Mouse (Mus musculus) olfactory bulb, adult 2 months (tissue): Measurements from ENCODE around the gene Lrmda. TPM values are rescaled to one million over a fixed set of nuclear protein-coding genes. Genes with fewer than 3 reads are reported as not detected.

Experiments
- H3K27ac ChIP-seq: fragments of 200-500 bp; 2 replicates; pipeline ENCODE4 v1.5.1; 2012; ENCODE audit warnings: low read depth, low read length; ENCODE audit not compliant: insufficient read depth
- H3K4me1 ChIP-seq: fragments of 200-500 bp; 2 replicates; pipeline ENCODE4 v1.6.1; 2012; ENCODE audit warnings: low read length; ENCODE audit not compliant: control insufficient read depth, insufficient read depth
- H3K4me3 ChIP-seq: fragments of 200-500 bp; 2 replicates; pipeline ENCODE4 v1.5.1; 2012; ENCODE audit warnings: mild to moderate bottlenecking, low read depth, low read length, moderate library complexity; ENCODE audit not compliant: insufficient read depth
- CTCF ChIP-seq: fragments of 200-500 bp; IDR thresholded peaks from 2 replicates; pipeline ENCODE4 v1.5.1; 2012; ENCODE audit warnings: low read depth, mild to moderate bottlenecking, low read length, moderate library complexity; ENCODE audit not compliant: insufficient read depth
- POLR2A ChIP-seq: fragments of 200-500 bp; IDR thresholded peaks from 2 replicates; pipeline ENCODE4 v1.6.1; 2012; ENCODE audit warnings: mild to moderate bottlenecking, low read depth, low read length, moderate library complexity; ENCODE audit not compliant: insufficient read depth
- WGBS: fragments of 180-500 bp; shearing (Covaris S2); methylation state at CpG from one replicate; pipeline ENCODE4 v1.1.7; 2018; 5-methylcytosine and 5-hydroxymethylcytosine counted together
- polyA plus RNA-seq: library from polyadenylated mRNA; stranded (reverse); fragments of >200 nt; gene quantifications from 2 replicates; pipeline ENCODE4 v1.2.4, GENCODE M21; 2012; ENCODE audit warnings: low replicate concordance; ENCODE audit not compliant: missing spikeins, insufficient read depth, insufficient read length

Lrmda gene
- polyA plus RNA-seq, 1 experiment, result not detected

- H3K27ac ChIP-seq, result no peak overlapping the region
- H3K4me3 ChIP-seq, result no peak overlapping the region
- no peaks in the 10 kb centered on the region for H3K4me1 ChIP-seq
- TF ChIP-seq POLR2A, result no peak
- WGBS, result 57% methylated on average over 2 of the region's 2 CpGs
Measured at GRCm38 (mm10) chr14:22155034-22155433, 135.5 kb downstream of the Lrmda start.

GRCm38 (mm10) chr14:22155512-22156026 lies 136.1 kb downstream of the Lrmda start:
- 36% methylated on average over 4 of the region's 4 CpGs for WGBS

GRCm38 (mm10) chr14:22156991-22157390 lies 137.5 kb downstream of the Lrmda start:
- H3K27ac ChIP-seq, result no peak overlapping the region
- 72% methylated on average over 6 of the region's 6 CpGs for WGBS
- TF ChIP-seq POLR2A (no peak), CTCF (no peak)
- no peak overlapping the region for H3K4me3 ChIP-seq
- H3K4me1 ChIP-seq, result no peaks in the 10 kb centered on the region

More at GRCm38 (mm10) chr14:22155512-22156026, 136.1 kb downstream of the Lrmda start:
- Histone ChIP-seq H3K27ac (no peak overlapping the region), H3K4me1 (no peaks in the 10 kb centered on the region), H3K4me3 (no peak overlapping the region)
- TF ChIP-seq CTCF (no peak), POLR2A (no peak)

- no peak overlapping the region for H3K27ac ChIP-seq
- no peak overlapping the region for H3K4me3 ChIP-seq
- no peaks in the 10 kb centered on the region for H3K4me1 ChIP-seq
- TF ChIP-seq CTCF, result no peak
- TF ChIP-seq POLR2A, result no peak
- WGBS, result 53% methylated on average over 3 of the region's 3 CpGs
Measured at GRCm38 (mm10) chr14:22161416-22161815, 141.9 kb downstream of the Lrmda start.

GRCm38 (mm10) chr14:22167285-22167684 lies 147.8 kb downstream of the Lrmda start:
- TF ChIP-seq CTCF (no peak), POLR2A (no peak)
- WGBS, result 79% methylated on average over 7 of the region's 7 CpGs
- Histone ChIP-seq H3K4me3 (no peak overlapping the region), H3K27ac (no peak overlapping the region), H3K4me1 (no peaks in the 10 kb centered on the region)

GRCm38 (mm10) chr14:22168077-22168794 lies 148.7 kb downstream of the Lrmda start:
- WGBS, result 79% methylated on average over 11 of the region's 11 CpGs
- TF ChIP-seq POLR2A, result no peak
- no peak for TF ChIP-seq CTCF
- H3K27ac ChIP-seq, result no peak overlapping the region

GRCm38 (mm10) chr14:22168795-22169568 lies 149.5 kb downstream of the Lrmda start:
- Histone ChIP-seq H3K4me3 (no peak overlapping the region), H3K4me1 (no peaks in the 10 kb centered on the region), H3K27ac (no peak overlapping the region)
- WGBS, result 68% methylated on average over 14 of the region's 14 CpGs
- TF ChIP-seq CTCF, result no peak
- TF ChIP-seq POLR2A, result no peak

More at GRCm38 (mm10) chr14:22168077-22168794, 148.7 kb downstream of the Lrmda start:
- H3K4me3 ChIP-seq, result no peak overlapping the region
- H3K4me1 ChIP-seq, result no peaks in the 10 kb centered on the region

GRCm38 (mm10) chr14:22174757-22175156 lies 155.2 kb downstream of the Lrmda start:
- Histone ChIP-seq H3K27ac (no peak overlapping the region), H3K4me1 (0 out of 2 replicates have a peak, but pooled peaks cover 3% of the 10 kb centered on the region), H3K4me3 (no peak overlapping the region)
- TF ChIP-seq POLR2A (no peak), CTCF (no peak)
- 86% methylated on average over 9 of the region's 9 CpGs for WGBS

- TF ChIP-seq POLR2A (no peak), CTCF (no peak)
Measured at GRCm38 (mm10) chr14:22179761-22180160, 160.2 kb downstream of the Lrmda start.

More at GRCm38 (mm10) chr14:22179761-22180160, 160.2 kb downstream of the Lrmda start:
- H3K4me3 ChIP-seq, result no peak overlapping the region
- 83% methylated on average over 2 of the region's 2 CpGs for WGBS
- H3K4me1 ChIP-seq, result 0 out of 2 replicates have a peak, but pooled peaks cover 3% of the 10 kb centered on the region
- H3K27ac ChIP-seq, result no peak overlapping the region
